Mouse (Mus musculus) kidney, adult 9 months (tissue): ENCODE measurements at regions not wholly inside any gene's neighbourhood (a gene's known extent, or its start where the extent isn't known, plus 50 kb on each side); places are given as distances from the start of the nearest gene placed in this dataset.

Experiments used
- DNase-seq: peaks from one replicate; pipeline ENCODE4 v3.0.0; 2022

DNA sequence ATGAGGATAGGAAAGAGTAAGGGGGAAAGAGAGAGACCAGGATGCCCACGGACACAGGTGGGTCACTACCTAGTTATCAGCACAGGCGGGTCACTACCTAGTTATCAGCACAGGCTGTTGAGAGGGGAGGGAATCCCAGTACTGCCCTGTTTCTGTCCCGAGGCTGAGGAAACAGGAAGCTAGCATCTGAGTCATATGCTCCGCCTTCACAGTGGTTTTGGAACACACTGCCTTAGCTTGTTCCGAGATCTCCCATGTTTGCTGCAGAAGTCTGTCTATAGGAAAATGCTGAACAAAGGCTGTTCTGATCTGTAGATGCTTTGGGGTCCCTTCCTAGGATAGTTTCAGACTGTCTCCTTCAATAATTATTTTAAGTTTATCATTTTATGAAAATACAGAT is 55.4 kb upstream of the Chd6 start:
- DNase-seq = no peak
